Mouse (Mus musculus): ENCODE data around the gene Rcan1.

Rcan1 gene

DNA sequence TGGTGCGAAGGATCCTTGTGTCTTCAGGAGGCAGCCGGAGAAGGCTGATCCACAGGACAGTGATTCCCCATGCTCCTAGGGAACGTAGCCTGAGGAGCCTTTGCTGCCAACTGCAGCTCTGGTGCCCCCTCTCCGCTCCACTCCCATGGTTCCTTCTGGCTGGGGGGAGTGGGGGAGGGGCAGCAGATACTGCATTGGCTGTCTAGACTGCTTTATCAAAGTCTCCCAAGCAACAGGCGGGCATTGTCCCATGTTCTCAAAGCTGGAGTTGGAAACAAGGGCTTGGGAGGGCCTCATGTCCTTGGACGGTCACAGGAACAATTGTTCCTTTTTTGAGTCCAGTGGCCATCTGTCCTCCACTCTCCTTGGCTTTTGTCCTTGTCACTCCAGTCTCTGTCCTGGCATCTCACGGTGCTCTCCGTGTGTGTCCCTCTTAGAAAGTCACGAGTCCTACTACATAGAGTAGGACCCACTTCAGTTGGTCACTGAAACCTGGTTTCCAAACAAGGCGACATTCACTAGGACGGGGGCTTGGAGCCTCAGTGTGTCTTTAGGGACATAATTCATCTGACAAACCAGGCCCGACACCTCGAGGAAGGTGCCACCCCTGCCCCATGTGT is 124.3 kb downstream of the Rcan1 start:
- peak; percentile 84 for DNase-seq (ENCODE audit: low spot score)

DNA sequence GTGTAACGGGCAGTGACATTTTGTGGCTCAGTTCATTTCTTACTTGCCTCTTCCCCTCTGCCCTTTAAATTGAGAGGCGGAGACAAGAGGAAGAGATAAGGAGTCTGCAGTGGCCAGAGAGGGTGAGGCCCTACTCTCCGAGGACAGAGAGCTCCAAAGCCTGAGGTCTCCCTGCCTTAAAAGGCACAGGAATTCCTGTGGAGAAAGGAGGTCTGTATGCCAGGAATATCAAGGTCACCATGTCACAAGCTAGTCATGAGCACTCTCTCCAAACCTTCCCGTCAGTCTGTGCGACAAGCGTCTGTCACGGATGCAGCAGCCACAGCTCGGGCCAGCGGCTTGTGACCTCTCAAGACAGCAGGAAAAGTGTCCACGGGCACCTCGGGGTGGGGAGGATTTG is 125.5 kb downstream of the Rcan1 start:
- DNase-seq (ENCODE audit: low spot score), result peak; percentile 54

Measured in testis, postnatal 14 days (tissue).